Mouse (Mus musculus) adrenal gland, postnatal 14 days (tissue): ENCODE results near the gene Clic6. TPM values are rescaled to one million over a fixed set of nuclear protein-coding genes. Genes with fewer than 3 reads are reported as not detected.
A peak's percentile ranks its signal among the peaks of the same experiment; 100 is the strongest.

Source experiments
- DNase-seq: peaks from one replicate; pipeline ENCODE4 v3.0.0; 2021; ENCODE audit warnings: mixed read lengths
- long read RNA-seq, 2 experiments: library from polyadenylated mRNA; stranded (forward); transcript quantifications; one replicate each; pipeline ENCODE4 v2.0.0; 2021
- total RNA-seq: library from RNA; stranded (reverse); gene quantifications from 2 replicates; pipeline ENCODE4 v1.2.3, GENCODE M21; 2021

Gene Clic6
- total RNA-seq, result 0.34 and 0.70 TPM in 2 replicates
- long read RNA-seq, experiment 1, result 0 reads
- long read RNA-seq, experiment 2, result 0 reads

- DNase-seq, result no peak
Observed at GRCm38 (mm10) chr16:92485436-92485835, at the start of gene Clic6. Clic6 (plus strand) TSS chr16:92485736.

GRCm38 (mm10) chr16:92439775-92440174 is 45.8 kb upstream of the Clic6 start:
- no peak for DNase-seq

DNA sequence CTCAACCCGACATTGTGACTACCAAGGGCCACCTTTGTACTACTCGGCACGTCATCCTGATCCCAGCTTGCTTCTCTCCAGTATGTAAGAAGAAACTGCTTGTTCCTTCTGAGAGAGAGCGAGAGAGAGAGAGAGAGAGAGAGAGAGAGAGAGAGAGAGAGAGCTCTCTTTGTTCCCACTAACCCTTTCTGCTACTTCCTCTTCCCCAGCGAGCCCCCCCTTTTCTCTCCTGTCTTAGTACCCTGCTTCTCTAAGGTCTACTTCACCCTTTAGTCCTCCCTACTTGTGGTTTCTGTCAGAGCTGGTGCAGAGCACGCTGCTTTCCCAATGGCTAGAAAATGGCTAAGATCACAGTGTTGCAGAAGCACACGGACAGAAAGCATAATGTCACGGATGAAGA is 45.3 kb upstream of the Clic6 start:
- no peak for DNase-seq

DNA sequence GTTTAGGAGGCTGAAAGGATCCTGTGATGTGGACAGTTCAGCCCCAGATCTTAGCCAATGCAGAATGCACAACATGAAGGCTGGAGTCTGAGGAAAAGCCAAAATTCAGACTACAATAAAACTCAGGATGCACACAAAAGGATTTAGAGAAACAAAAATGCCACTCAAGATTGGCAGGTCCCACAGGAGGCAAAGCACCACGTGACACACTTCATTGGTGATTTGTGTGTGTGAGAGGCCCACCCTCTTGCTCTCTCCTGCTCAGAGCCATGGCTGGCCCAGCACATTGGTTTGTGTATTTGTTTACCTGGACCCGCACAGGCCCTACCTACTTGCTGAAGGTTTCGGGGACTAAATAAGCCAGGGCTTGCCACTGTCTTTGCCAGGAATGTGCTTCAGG is 44.3 kb upstream of the Clic6 start:
- no peak for DNase-seq

GRCm38 (mm10) chr16:92442150-92442549 is 43.4 kb upstream of the Clic6 start:
- DNase-seq, result peak; percentile 45

DNA sequence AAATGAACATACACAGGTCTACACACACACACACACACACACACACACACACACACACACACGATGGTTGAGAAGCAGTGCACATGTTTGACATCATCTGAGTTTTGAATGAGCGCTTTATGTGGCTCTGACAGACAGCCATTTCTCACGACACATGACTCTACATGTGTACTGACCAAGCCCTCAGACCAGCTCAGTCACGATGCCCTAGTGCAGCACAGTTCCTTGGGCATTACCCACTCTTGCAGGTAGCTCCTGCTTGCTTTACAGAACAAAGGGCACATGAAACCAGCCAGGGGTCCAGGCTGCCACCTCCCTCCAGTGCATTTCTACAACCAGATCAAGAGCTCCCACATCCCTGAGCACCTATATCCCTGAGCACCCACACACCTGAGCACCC is 42.6 kb upstream of the Clic6 start:
- DNase-seq, result no peak

DNA sequence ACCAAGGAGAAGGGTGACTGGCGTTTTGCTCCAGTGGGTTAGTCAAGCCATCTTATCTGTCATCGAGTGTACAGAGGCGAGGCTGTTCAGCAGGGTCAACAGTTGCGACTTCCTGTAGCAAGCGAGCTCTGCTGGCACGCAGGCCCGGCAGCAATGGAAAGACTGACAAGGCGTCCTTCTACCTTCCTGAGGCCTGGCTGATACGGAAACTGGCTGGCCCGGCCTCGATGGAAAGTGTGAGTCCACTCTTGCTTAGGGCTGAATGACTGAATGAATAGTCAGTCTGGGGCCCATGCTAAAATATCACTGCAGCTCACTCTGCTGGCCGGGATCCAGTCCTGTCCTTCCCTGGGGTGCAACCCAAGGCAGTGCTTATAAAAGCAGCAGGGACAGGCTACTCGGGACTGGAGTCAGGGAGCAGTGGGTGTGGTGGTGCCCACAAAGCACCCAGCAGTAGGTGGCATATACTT is 41.9 kb upstream of the Clic6 start:
- peak; percentile 73 for DNase-seq

- DNase-seq, result peak; percentile 55
Observed at GRCm38 (mm10) chr16:92445377-92445776, 40.2 kb upstream of the Clic6 start.

DNA sequence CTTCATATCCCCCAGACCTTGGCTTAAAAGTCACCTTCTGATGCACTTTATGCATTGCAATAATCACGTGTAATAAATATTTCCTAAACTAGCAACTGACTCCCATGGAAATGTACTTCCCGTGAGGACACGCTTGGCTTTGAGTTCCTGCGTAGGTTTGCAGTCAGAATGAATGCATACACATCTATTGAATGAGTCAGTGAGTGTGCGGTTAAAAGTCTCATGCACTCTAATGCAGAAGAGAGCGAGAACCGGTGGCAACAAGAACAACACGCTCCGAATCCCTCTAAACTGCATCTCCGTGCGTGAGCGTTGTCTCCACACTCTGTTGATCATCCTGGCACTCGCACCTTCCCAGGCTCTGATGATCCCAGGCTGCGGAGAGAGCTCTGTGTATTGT is 36.5 kb upstream of the Clic6 start:
- DNase-seq, result no peak

DNA sequence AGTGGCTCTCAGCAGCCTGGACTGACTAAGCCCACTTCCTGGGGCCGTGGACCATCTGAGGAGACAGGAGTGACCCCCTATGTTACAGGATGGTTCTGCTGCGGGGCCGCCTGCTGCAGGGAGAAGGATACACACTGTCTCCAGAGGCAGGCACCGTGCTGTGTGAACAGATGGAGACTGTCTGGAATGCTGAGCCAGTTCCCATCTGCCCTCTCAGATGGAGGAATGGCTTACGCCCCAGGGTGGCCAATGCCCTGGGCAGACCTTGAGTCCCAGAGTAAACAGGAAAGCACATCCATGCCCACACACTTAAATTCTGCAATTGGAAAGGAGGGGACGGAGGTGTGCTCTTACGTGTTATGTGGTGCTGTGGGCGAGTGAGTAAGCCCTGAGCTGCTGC is 35.2 kb upstream of the Clic6 start:
- DNase-seq, result no peak

DNA sequence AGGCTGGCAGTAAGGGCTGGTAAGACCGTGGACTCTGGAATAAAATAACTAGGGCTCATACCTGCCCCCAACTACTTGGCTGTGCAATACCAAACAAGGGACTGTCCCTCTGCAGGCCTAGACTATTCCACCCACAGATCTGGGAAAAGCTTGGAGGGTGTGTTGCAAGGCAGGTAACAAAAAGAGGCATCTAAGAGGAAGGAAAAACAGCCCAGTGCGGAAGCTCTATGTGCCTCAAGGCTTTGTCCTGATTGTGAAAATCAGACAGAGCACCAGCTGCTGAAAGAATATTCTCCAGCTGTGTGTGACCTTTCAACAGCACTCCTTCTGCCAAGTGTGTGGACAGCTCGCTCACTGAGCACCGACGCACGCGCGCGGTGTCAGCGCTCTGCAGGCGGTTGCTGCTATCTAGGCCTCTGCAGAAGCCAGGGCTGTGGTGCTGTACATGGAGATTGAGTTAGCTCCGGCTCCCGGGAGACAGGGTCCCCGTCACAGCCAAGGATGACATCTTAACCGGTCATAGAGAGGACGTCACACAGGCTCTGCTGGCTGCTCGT is 33.9 kb upstream of the Clic6 start:
- peak; percentile 14 for DNase-seq

DNA sequence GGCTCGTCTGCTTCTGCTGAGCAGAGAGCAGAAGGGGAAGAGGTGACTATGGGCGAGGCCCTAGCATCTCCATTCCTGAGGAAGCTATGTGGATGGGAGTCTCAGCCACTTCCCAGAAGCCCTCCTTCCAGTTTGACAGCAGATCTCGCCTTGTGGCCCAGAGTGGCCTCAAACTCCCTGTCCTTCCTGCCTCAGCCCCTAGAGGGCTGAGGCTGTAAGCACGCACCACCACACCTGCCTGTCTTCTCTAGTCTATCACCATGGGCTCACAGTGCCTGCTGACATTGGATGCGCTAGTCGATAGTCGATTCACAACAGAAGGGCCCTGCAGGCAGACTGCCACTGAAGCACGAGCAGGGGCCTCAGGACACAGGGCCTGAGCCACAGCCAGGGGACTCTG is 32.9 kb upstream of the Clic6 start:
- DNase-seq, result no peak

DNA sequence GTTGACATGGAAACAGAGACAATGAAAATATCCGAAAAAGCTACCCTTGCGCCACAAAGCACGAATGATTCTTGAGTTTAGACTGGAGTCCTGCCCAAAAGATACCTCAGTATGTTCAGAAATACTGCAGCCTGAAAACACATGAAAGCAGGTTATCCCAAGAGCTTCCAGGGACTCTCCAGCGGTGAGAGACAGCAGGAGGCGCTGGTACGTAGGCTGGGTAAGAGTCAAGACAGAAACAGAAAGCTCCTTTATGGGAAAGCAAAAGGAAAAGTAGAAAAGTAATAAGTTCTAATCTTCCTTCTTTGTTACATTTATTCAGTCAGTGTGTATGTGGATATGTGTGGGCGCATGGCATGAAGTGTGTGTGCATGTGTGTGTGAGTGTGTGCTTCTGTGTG is 31.5 kb upstream of the Clic6 start:
- DNase-seq, result no peak

DNA sequence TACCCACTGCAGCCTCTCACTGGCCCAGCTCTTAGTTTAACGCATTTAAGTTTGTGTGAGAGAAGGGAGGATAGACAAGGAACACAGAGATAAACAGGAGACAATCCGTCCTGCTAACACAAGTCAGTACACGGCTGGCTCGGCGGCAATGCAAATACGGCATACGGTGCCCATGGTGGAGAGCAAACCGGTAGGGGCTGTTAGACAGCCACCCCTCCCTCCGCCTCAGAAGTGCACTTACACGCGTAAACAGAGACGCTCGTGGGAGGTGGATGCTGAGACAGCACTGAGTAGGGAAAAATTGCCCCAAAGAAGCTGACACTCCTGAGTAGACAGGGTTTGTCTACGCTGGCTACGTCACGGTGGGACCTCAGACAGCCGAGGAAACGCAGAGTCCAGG is 31.0 kb upstream of the Clic6 start:
- DNase-seq, result no peak

GRCm38 (mm10) chr16:92455488-92455887 is 30.0 kb upstream of the Clic6 start:
- DNase-seq, result no peak

DNA sequence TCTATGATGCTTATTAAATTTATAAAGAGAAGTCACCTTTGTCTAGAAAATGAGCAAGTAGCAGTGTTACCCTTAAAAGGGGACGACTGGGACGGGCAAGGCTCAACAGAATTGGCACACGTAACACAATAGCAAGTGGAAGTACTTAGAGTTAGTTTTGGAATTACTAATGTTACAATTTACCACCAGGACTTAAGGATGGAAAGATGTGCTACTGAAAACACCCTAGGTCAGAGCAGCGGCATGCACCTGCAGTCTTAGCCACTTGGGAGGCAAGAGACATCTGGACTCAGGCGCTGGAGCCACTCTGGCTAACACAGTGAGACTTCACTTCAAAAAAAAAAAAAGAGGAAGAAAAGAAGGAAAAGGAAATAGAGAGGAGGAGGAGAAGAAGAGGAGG is 29.6 kb upstream of the Clic6 start:
- DNase-seq, result no peak

GRCm38 (mm10) chr16:92457594-92457993 is 27.9 kb upstream of the Clic6 start:
- DNase-seq, result peak; percentile 79

- no peak for DNase-seq
Observed at GRCm38 (mm10) chr16:92461412-92461811, 24.1 kb upstream of the Clic6 start.

DNA sequence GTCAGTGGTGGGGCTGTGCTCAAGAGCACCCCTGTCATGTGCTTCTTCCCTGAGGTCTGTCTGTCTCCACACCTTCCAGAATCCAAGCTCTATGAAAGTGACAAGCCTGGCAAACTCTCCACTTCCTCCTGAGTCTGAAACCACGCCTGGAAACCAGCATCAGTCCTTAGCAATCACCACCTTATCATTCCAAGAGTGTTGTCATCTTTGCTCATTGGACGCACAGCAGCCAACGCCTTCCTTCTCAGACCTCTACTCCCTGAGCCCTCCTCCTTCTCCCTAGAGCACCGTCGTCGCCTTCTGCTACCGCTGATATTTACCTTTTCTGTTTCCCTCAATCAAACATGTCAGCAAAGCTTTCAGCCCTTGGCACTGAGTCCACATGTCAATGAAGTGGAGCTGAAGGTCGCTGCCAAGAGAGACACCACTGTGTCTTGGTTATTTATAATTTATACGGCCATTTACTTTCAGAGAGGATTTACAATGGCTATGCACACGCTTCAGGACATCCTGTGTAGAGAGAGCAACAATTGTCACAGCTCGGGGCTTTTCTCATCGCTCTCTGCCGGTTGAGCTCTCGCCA is 21.1 kb upstream of the Clic6 start:
- no peak for DNase-seq

GRCm38 (mm10) chr16:92465226-92465625 is 20.3 kb upstream of the Clic6 start:
- DNase-seq, result no peak

GRCm38 (mm10) chr16:92465642-92466526 is 19.7 kb upstream of the Clic6 start:
- DNase-seq, result peak; percentile 97

- DNase-seq, result no peak
Observed at GRCm38 (mm10) chr16:92467041-92467440, 18.5 kb upstream of the Clic6 start.

DNA sequence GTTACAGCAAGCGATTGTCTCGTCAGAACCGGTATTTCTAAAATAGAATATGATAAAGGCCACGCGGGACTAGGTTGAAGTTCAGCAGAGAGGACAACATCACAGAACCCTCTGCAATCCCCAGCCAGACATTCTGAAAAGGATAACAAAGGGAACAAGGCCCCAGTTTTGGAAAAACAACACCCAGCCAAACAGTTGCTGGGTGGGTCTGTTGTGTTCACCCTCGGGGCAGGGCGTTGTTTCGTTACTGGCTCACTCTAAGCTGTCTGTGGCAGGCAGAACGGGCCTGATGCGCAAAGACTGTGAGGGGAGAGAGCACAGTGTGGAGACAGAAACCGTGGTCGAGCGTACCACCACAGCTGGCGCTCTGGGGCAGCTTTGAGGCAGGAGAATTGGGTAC is 17.1 kb upstream of the Clic6 start:
- DNase-seq, result no peak
